Mouse (Mus musculus) ES-E14 (cell line): ENCODE results near the gene Zfp362.

Source experiments
- CHD2 ChIP-seq: IDR thresholded peaks from 2 replicates; pipeline ENCODE4 v1.6.1; 2014; ENCODE audit warnings: mild to moderate bottlenecking, low read depth, low read length, inconsistent platforms
- HCFC1 ChIP-seq: IDR thresholded peaks from 2 replicates; pipeline ENCODE4 v1.6.1; 2012; ENCODE audit warnings: low read length, inconsistent platforms, borderline replicate concordance; ENCODE audit not compliant: insufficient read depth
- MAFK ChIP-seq: IDR thresholded peaks from 2 replicates; pipeline ENCODE4 v1.6.1; 2014; ENCODE audit warnings: mild to moderate bottlenecking, low read depth, low read length, inconsistent platforms; ENCODE audit not compliant: insufficient read depth
- ZC3H11A ChIP-seq: IDR thresholded peaks from 2 replicates; pipeline ENCODE4 v1.6.1; 2012; ENCODE audit warnings: low read depth, mild to moderate bottlenecking, inconsistent platforms, low read length, borderline replicate concordance
- ZNF384 ChIP-seq: IDR thresholded peaks from 2 replicates; pipeline ENCODE4 v1.6.1; 2012; ENCODE audit warnings: low read depth, low read length, inconsistent platforms

GRCm38 (mm10) chr4:128770698-128771097, 35.1 kb downstream of the Zfp362 start:
- no peak for TF ChIP-seq HCFC1
- no peak for TF ChIP-seq CHD2
- no peak for TF ChIP-seq MAFK
- TF ChIP-seq ZNF384, result no peak
- TF ChIP-seq ZC3H11A, result no peak
